Mouse (Mus musculus): ENCODE measurements around the gene Mrpl23.
A peak's percentile ranks its signal among the peaks of the same experiment; 100 is the strongest.

Gene Mrpl23

GRCm38 (mm10) chr7:142552591-142553416, 20.3 kb downstream of the Mrpl23 start:
- peak; percentile 78 for DNase-seq (ENCODE audit: low read depth, low spot score)

- DNase-seq (ENCODE audit: low read depth, low spot score) = no peak
Observed at GRCm38 (mm10) chr7:142553417-142554335, 21.2 kb downstream of the Mrpl23 start.

- DNase-seq (ENCODE audit: low read depth, low spot score) = no peak
Observed at GRCm38 (mm10) chr7:142554625-142555024, 22.1 kb downstream of the Mrpl23 start.

- DNase-seq (ENCODE audit: low read depth, low spot score) = no peak
Observed at GRCm38 (mm10) chr7:142555366-142556088, 23.0 kb downstream of the Mrpl23 start.

- DNase-seq (ENCODE audit: low read depth, low spot score) = no peak
Observed at GRCm38 (mm10) chr7:142556089-142556476, 23.6 kb downstream of the Mrpl23 start.

GRCm38 (mm10) chr7:142557696-142558095, 25.2 kb downstream of the Mrpl23 start:
- DNase-seq (ENCODE audit: low read depth, low spot score) = no peak

GRCm38 (mm10) chr7:142558511-142559146, 26.1 kb downstream of the Mrpl23 start:
- DNase-seq (ENCODE audit: low read depth, low spot score) = no peak

GRCm38 (mm10) chr7:142559651-142560175, 27.2 kb downstream of the Mrpl23 start:
- no peak for DNase-seq (ENCODE audit: low read depth, low spot score)

- no peak for DNase-seq (ENCODE audit: low read depth, low spot score)
Observed at GRCm38 (mm10) chr7:142560942-142561855, 28.7 kb downstream of the Mrpl23 start.

GRCm38 (mm10) chr7:142561856-142562404, 29.4 kb downstream of the Mrpl23 start:
- DNase-seq (ENCODE audit: low read depth, low spot score) = no peak

GRCm38 (mm10) chr7:142563168-142563567, 30.7 kb downstream of the Mrpl23 start:
- DNase-seq (ENCODE audit: low read depth, low spot score) = no peak

- peak; percentile 56 for DNase-seq (ENCODE audit: low read depth, low spot score)
Observed at GRCm38 (mm10) chr7:142564955-142565643, 32.6 kb downstream of the Mrpl23 start.

- DNase-seq (ENCODE audit: low read depth, low spot score) = no peak
Observed at GRCm38 (mm10) chr7:142566512-142566911, 34.0 kb downstream of the Mrpl23 start.

GRCm38 (mm10) chr7:142568985-142569384, 36.5 kb downstream of the Mrpl23 start:
- DNase-seq (ENCODE audit: low read depth, low spot score) = no peak

GRCm38 (mm10) chr7:142570565-142570964, 38.1 kb downstream of the Mrpl23 start:
- DNase-seq (ENCODE audit: low read depth, low spot score) = peak; percentile 83

GRCm38 (mm10) chr7:142571458-142572220, 39.2 kb downstream of the Mrpl23 start:
- DNase-seq (ENCODE audit: low read depth, low spot score) = no peak

GRCm38 (mm10) chr7:142572343-142572742, 39.9 kb downstream of the Mrpl23 start:
- DNase-seq (ENCODE audit: low read depth, low spot score) = no peak

GRCm38 (mm10) chr7:142572992-142573391, 40.5 kb downstream of the Mrpl23 start:
- DNase-seq (ENCODE audit: low read depth, low spot score) = no peak

Data from mesoderm, embryonic 11.5 days (tissue).